24 mouse cellular contexts compared by ENCODE assay signal in the genomic region with DNA sequence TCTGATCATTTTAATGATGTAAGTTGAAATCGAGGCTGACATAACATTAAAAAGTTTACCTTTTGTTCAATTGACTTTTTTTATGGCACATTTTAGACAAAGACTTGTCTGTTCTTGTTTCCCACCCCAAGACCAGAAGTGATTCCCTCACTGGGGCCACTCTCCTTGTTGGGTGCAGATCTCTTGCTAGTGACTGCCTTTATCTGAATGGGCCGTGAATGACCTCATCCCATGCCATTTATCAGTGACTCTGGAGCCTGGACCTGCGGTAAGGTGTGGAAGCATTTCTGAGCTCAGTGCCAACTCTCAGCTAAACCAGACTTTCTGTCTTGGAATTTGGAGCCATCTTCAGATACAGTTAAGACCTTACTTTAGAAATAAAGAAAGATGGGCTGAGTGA. TPM values are rescaled to one million over a fixed set of nuclear protein-coding genes. Genes with fewer than 3 reads are reported as not detected.
A peak's percentile ranks its signal among the peaks of the same experiment; 100 is the strongest.
DNase-seq lines count a peak whose midpoint lies in the region; ATAC-seq lines count a peak whose summit lies in the region.
"Had no signal": no experiment of that assay in that cellular context is flagged by ENCODE, and none has a peak within 500 bp of the region (broad histone marks: within the 10 kb centered on the region; RNA-seq: fewer than 3 reads in every experiment).

No protein-coding gene starts in this region.

- 0 out of 2 replicates have a peak overlapping the region, but pooled peaks have one; percentile 36 for H3K27ac ChIP-seq in heart, embryonic 13.5 days (replicated peaks)
- no peak overlapping the region for H3K27ac ChIP-seq in intestine, embryonic 15.5 days
- no peak overlapping the region for H3K27ac ChIP-seq in intestine, embryonic 16.5 days (ENCODE audit: low read length)
- H3K27ac ChIP-seq in neural tube, embryonic 15.5 days (replicated peaks), result no peak overlapping the region
- H3K27ac ChIP-seq: embryonic facial prominence, embryonic 13.5 days; embryonic facial prominence, embryonic 15.5 days; forebrain, embryonic 10.5 days; forebrain, embryonic 12.5 days had no signal

- no peak for ATAC-seq in heart, embryonic 13.5 days (ENCODE audit: extremely low read depth, insufficient number of reproducible peaks, low FRiP score, low TSS enrichment)
- peak; percentile 47; the same call in 1 of the 2 replicates for ATAC-seq in intestine, embryonic 15.5 days
- no peak for ATAC-seq in intestine, embryonic 16.5 days
- ATAC-seq in neural tube, embryonic 15.5 days (ENCODE audit: low FRiP score), result no peak
- ATAC-seq: forebrain, embryonic 14.5 days had no signal

- no peaks in the 10 kb centered on the region for H3K9me3 ChIP-seq in heart, embryonic 13.5 days
- H3K9me3 ChIP-seq in intestine, embryonic 15.5 days, result no peaks in the 10 kb centered on the region
- no peaks in the 10 kb centered on the region for H3K9me3 ChIP-seq in intestine, embryonic 16.5 days (ENCODE audit: control insufficient read depth, low read length)
- no peaks in the 10 kb centered on the region for H3K9me3 ChIP-seq in neural tube, embryonic 15.5 days (replicated peaks)
- H3K9me3 ChIP-seq: embryonic facial prominence, embryonic 13.5 days; embryonic facial prominence, embryonic 15.5 days; forebrain, embryonic 10.5 days; forebrain, embryonic 12.5 days had no signal

- H3K4me2 ChIP-seq in heart, embryonic 13.5 days, result no peak overlapping the region
- no peak overlapping the region for H3K4me2 ChIP-seq in intestine, embryonic 15.5 days (replicated peaks)
- no peak overlapping the region for H3K4me2 ChIP-seq in intestine, embryonic 16.5 days (ENCODE audit: low read depth, low read length)
- no peak overlapping the region for H3K4me2 ChIP-seq in neural tube, embryonic 15.5 days
- H3K4me2 ChIP-seq: embryonic facial prominence, embryonic 13.5 days; embryonic facial prominence, embryonic 15.5 days; forebrain, embryonic 12.5 days had no signal

- intact Hi-C loops in heart, postnatal 36 days (cut with DNase I), result no loop called here

- H3K4me3 ChIP-seq in heart, embryonic 13.5 days, result no peak overlapping the region
- no peak overlapping the region for H3K4me3 ChIP-seq in intestine, embryonic 15.5 days (replicated peaks)
- H3K4me3 ChIP-seq in intestine, embryonic 16.5 days (ENCODE audit: low read length), result no peak overlapping the region
- no peak overlapping the region for H3K4me3 ChIP-seq in neural tube, embryonic 15.5 days (replicated peaks)
- H3K4me3 ChIP-seq: embryonic facial prominence, embryonic 13.5 days; embryonic facial prominence, embryonic 15.5 days; erythroblast, embryonic 14.5 days; forebrain, embryonic 10.5 days; forebrain, embryonic 12.5 days had no signal

- H3K36me3 ChIP-seq in heart, embryonic 13.5 days, result peaks cover 69% of the 10 kb centered on the region
- no peaks in the 10 kb centered on the region for H3K36me3 ChIP-seq in intestine, embryonic 15.5 days
- H3K36me3 ChIP-seq in intestine, embryonic 16.5 days (ENCODE audit: control insufficient read depth, insufficient read depth, low read length), result no peaks in the 10 kb centered on the region
- no peaks in the 10 kb centered on the region for H3K36me3 ChIP-seq in neural tube, embryonic 15.5 days
- H3K36me3 ChIP-seq: embryonic facial prominence, embryonic 13.5 days; embryonic facial prominence, embryonic 15.5 days; forebrain, embryonic 10.5 days; forebrain, embryonic 12.5 days had no signal

- DNase-seq in heart, postnatal 36 days, result no peak
- peak; percentile 8 for DNase-seq in neural tube, embryonic 10.5 days (ENCODE audit: extremely low spot score, low spot score)
- DNase-seq: adrenal gland, adult 2 months; adrenal gland, postnatal 10 days; adrenal gland, postnatal 25 days; cerebellum, adult 11 months; cerebellum, adult 18-20 months; cerebellum, adult 8-10 months; cerebellum, adult 9-11 months; cerebellum, postnatal 14 days; cerebellum, postnatal 36 days; embryo, embryonic 11 days had no signal

- H3K4me1 ChIP-seq in heart, embryonic 13.5 days, result peaks cover 18% of the 10 kb centered on the region
- no peaks in the 10 kb centered on the region for H3K4me1 ChIP-seq in intestine, embryonic 15.5 days (replicated peaks)
- no peaks in the 10 kb centered on the region for H3K4me1 ChIP-seq in intestine, embryonic 16.5 days (ENCODE audit: control insufficient read depth, insufficient read depth, low read length)
- 0 out of 2 replicates have a peak, but pooled peaks cover 3% of the 10 kb centered on the region for H3K4me1 ChIP-seq in neural tube, embryonic 15.5 days
- H3K4me1 ChIP-seq: embryonic facial prominence, embryonic 13.5 days; embryonic facial prominence, embryonic 15.5 days; forebrain, embryonic 10.5 days; forebrain, embryonic 12.5 days had no signal

- H3K9ac ChIP-seq in heart, embryonic 13.5 days, result no peak overlapping the region
- H3K9ac ChIP-seq in intestine, embryonic 15.5 days, result no peak overlapping the region
- no peak overlapping the region for H3K9ac ChIP-seq in intestine, embryonic 16.5 days (ENCODE audit: low read depth, low read length)
- no peak overlapping the region for H3K9ac ChIP-seq in neural tube, embryonic 15.5 days (replicated peaks)
- H3K9ac ChIP-seq: embryonic facial prominence, embryonic 13.5 days; embryonic facial prominence, embryonic 15.5 days; forebrain, embryonic 12.5 days had no signal

- no peaks in the 10 kb centered on the region for H3K27me3 ChIP-seq in heart, embryonic 13.5 days (replicated peaks)
- H3K27me3 ChIP-seq in intestine, embryonic 15.5 days (replicated peaks), result no peaks in the 10 kb centered on the region
- H3K27me3 ChIP-seq in intestine, embryonic 16.5 days (replicated peaks; ENCODE audit: control insufficient read depth, insufficient read depth, low read length), result no peaks in the 10 kb centered on the region
- no peaks in the 10 kb centered on the region for H3K27me3 ChIP-seq in neural tube, embryonic 15.5 days (replicated peaks)
- H3K27me3 ChIP-seq: embryonic facial prominence, embryonic 13.5 days; embryonic facial prominence, embryonic 15.5 days; forebrain, embryonic 12.5 days had no signal

- 44% methylated on average over 3 of the region's 3 CpGs for WGBS in heart, embryonic 13.5 days
- 54% methylated on average over 3 of the region's 3 CpGs for WGBS in intestine, embryonic 15.5 days
- WGBS in intestine, embryonic 16.5 days, result 55% methylated on average over 3 of the region's 3 CpGs
- WGBS in neural tube, embryonic 15.5 days, result 82% methylated on average over 3 of the region's 3 CpGs

RNA-seq across cellular contexts. Expression of gene Bves, which starts 34.1 kb away (rescaled TPM):
- 71.7 and 84.7 TPM in 2 replicates for polyA plus RNA-seq in heart, embryonic 13.5 days (2015; fragmentation: Nextera tagmentation; extraction: Ambion mirVana)
- total RNA-seq in heart, postnatal 36 days (2021), result 10 to 100 TPM; 34.9 to 35.6 TPM
- 4.1 and 4.8 TPM in 2 replicates for polyA plus RNA-seq in intestine, embryonic 15.5 days (2015; fragmentation: Nextera tagmentation; extraction: Ambion mirVana)
- 3.0 and 3.8 TPM in 2 replicates for polyA plus RNA-seq in intestine, embryonic 16.5 days (2015; fragmentation: Nextera tagmentation; extraction: Ambion mirVana)
- polyA plus RNA-seq in neural tube, embryonic 15.5 days (2015; fragmentation: Nextera tagmentation; extraction: Ambion mirVana), result 3.0 and 3.3 TPM in 2 replicates
- total RNA-seq: common myeloid progenitor, adult 5-6 weeks; MEL had no signal
- polyA plus RNA-seq: erythroblast, embryonic 14.5 days had no signal

Comparison
In these comparisons a context has a peak if more than half of its experiments do, and no peak if none do; other contexts are left out.
1. RNA of gene Bves, which starts 34.1 kb away (polyA plus RNA-seq): 71.7 to 84.7 TPM in heart, embryonic 13.5 days; 4.1 to 4.8 TPM in intestine, embryonic 15.5 days, 3.0 to 3.3 TPM in neural tube, embryonic 15.5 days and 3.0 to 3.8 TPM in intestine, embryonic 16.5 days; every median in the first group is over 10 times any median in the second.